Mouse (Mus musculus): Measurements from ENCODE around the gene Zdhhc16. TPM values are rescaled to one million over a fixed set of nuclear protein-coding genes. Genes with fewer than 3 reads are reported as not detected.

Gene Zdhhc16
- polyA plus RNA-seq, 1 experiment from 2014 or later, result 88.5 TPM

GRCm38 (mm10) chr19:41920412-41921067 lies 12.7 kb upstream of the Zdhhc16 start:
- Histone ChIP-seq H3K4me1 (no peaks in the 10 kb centered on the region), H3K4me3 (no peak overlapping the region), H3K36me3 (peaks cover 61% of the 10 kb centered on the region), H3K27me3 (no peaks in the 10 kb centered on the region), H3K4me2 (replicated peaks) (no peak overlapping the region), H3K27ac (replicated peaks) (no peak overlapping the region), H3K9ac (replicated peaks) (no peak overlapping the region), H3K9me3 (no peaks in the 10 kb centered on the region)
- WGBS, result 80% methylated on average over 5 of the region's 5 CpGs
- no peak for ATAC-seq (replicated peaks)

DNA sequence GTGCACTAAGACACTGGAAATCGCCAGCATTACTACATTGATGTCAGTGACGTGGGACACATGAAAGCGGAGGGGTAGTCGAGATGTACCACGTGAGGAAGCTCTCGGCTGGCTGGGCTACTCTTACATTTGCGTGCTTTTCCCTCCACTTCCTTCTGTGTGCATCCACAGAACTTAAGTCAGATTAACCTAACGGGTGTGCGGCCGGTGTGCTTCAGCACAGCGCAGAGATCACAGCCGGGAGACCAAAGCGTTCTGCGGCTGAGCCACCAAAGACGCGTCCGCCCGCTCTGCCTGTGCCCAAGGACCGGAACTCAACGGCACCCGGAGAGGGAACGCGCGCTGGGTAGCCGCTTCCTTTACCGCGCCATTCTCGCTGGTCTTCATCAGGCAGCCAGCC lies 594 bp upstream of the Zdhhc16 start:
- under 1% methylated on average over 28 of the region's 28 CpGs for WGBS

GRCm38 (mm10) chr19:41934124-41934523 lies 844 bp downstream of the Zdhhc16 start:
- WGBS, result 27% methylated on average over 6 of the region's 6 CpGs
- H3K9me3 ChIP-seq, result no peaks in the 10 kb centered on the region

More for the DNA sequence above, 594 bp upstream of the Zdhhc16 start:
- peaks cover 22% of the 10 kb centered on the region for H3K36me3 ChIP-seq
- peak overlapping the region; percentile 75 for H3K27ac ChIP-seq (replicated peaks)
- H3K27me3 ChIP-seq, result no peaks in the 10 kb centered on the region
- H3K4me1 ChIP-seq, result peaks cover 28% of the 10 kb centered on the region
- peak overlapping the region; percentile 81 for H3K4me3 ChIP-seq
- peak overlapping the region; percentile 84 for H3K9ac ChIP-seq (replicated peaks)
- peak overlapping the region; percentile 73 for H3K4me2 ChIP-seq (replicated peaks)
- peak; percentile 23 for ATAC-seq (replicated peaks)
- no peaks in the 10 kb centered on the region for H3K9me3 ChIP-seq

GRCm38 (mm10) chr19:41935921-41936320 lies 2.6 kb downstream of the Zdhhc16 start:
- no peak overlapping the region for H3K9ac ChIP-seq (replicated peaks)
- no peak overlapping the region for H3K4me3 ChIP-seq
- H3K27me3 ChIP-seq, result no peaks in the 10 kb centered on the region
- ATAC-seq (replicated peaks), result no peak
- H3K4me1 ChIP-seq, result peaks cover 28% of the 10 kb centered on the region
- H3K9me3 ChIP-seq, result no peaks in the 10 kb centered on the region
- 91% methylated on average over 1 of the region's 1 CpGs for WGBS
- no peak overlapping the region for H3K4me2 ChIP-seq (replicated peaks)
- H3K27ac ChIP-seq (replicated peaks), result no peak overlapping the region
- H3K36me3 ChIP-seq, result peaks cover 33% of the 10 kb centered on the region

More at GRCm38 (mm10) chr19:41934124-41934523, 844 bp downstream of the Zdhhc16 start:
- Histone ChIP-seq H3K4me1 (peaks cover 28% of the 10 kb centered on the region), H3K4me3 (peak overlapping the region; percentile 81), H3K4me2 (replicated peaks) (peak overlapping the region; percentile 73), H3K27me3 (no peaks in the 10 kb centered on the region), H3K36me3 (peaks cover 22% of the 10 kb centered on the region), H3K27ac (replicated peaks) (no peak overlapping the region), H3K9ac (replicated peaks) (peak overlapping the region; percentile 84)
- ATAC-seq (replicated peaks), result no peak

DNA sequence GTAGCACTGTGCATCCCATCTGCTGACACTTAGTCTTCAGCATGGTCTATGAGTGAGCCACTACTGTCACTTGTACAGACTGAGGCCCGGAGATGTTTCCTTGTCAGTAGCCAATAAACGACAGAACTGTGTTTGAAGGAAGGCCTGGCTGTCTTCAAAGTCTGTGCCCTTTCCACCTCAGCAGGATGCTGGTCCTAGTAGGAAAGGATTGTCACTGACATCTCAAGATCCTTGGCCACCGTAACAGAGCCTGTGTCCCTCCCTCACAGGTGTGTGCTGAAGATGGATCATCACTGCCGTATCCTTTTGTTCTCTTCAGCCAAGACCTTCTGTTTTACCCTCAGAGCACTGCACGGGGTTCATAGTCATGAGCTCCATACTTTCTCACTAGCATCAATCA lies 5.3 kb downstream of the Zdhhc16 start:
- 90% methylated on average over 5 of the region's 5 CpGs for WGBS
- H3K36me3 ChIP-seq, result peaks cover 53% of the 10 kb centered on the region

DNA sequence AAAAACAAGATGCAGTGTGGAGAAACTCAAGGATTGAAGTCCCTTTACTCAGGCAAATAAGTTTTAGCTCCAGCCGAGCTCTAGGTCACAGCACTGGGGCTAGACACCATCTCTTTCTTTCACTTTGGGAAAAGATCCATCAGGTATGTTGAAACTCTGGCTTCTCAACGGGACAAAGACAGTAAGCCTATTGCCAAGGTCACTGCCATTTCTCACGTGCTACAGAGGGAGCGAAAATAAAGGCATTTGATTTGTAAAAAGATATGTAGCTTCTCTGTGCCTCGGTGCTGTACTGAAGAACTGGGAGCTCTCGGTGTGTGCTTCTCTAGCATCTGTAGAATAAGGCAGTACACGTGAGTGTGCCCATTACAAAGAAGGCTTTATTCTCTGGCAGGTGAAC lies 10.6 kb downstream of the Zdhhc16 start:
- H3K27ac ChIP-seq (replicated peaks), result no peak overlapping the region
- no peaks in the 10 kb centered on the region for H3K4me1 ChIP-seq
- H3K9ac ChIP-seq (replicated peaks), result no peak overlapping the region
- peaks cover 89% of the 10 kb centered on the region for H3K36me3 ChIP-seq
- WGBS, result 89% methylated on average over 7 of the region's 7 CpGs
- H3K27me3 ChIP-seq, result no peaks in the 10 kb centered on the region
- no peak overlapping the region for H3K4me2 ChIP-seq (replicated peaks)
- H3K9me3 ChIP-seq, result no peaks in the 10 kb centered on the region
- no peak for ATAC-seq (replicated peaks)
- no peak overlapping the region for H3K4me3 ChIP-seq

More for the DNA sequence above, 5.3 kb downstream of the Zdhhc16 start:
- no peak for ATAC-seq (replicated peaks)
- no peak overlapping the region for H3K4me3 ChIP-seq
- H3K9me3 ChIP-seq, result no peaks in the 10 kb centered on the region
- peaks cover 18% of the 10 kb centered on the region for H3K4me1 ChIP-seq
- no peak overlapping the region for H3K4me2 ChIP-seq (replicated peaks)
- no peak overlapping the region for H3K9ac ChIP-seq (replicated peaks)
- no peak overlapping the region for H3K27ac ChIP-seq (replicated peaks)
- no peaks in the 10 kb centered on the region for H3K27me3 ChIP-seq

GRCm38 (mm10) chr19:41952287-41952686 lies 19.0 kb downstream of the Zdhhc16 start:
- 84% methylated on average over 4 of the region's 4 CpGs for WGBS
- Histone ChIP-seq H3K9ac (replicated peaks) (no peak overlapping the region), H3K27ac (replicated peaks) (no peak overlapping the region), H3K9me3 (no peaks in the 10 kb centered on the region), H3K4me2 (replicated peaks) (no peak overlapping the region), H3K4me1 (no peaks in the 10 kb centered on the region), H3K27me3 (no peaks in the 10 kb centered on the region), H3K4me3 (no peak overlapping the region), H3K36me3 (peaks cover 92% of the 10 kb centered on the region)
- ATAC-seq (replicated peaks), result 0 out of 2 replicates have a peak, but pooled peaks have one; percentile 16

DNA sequence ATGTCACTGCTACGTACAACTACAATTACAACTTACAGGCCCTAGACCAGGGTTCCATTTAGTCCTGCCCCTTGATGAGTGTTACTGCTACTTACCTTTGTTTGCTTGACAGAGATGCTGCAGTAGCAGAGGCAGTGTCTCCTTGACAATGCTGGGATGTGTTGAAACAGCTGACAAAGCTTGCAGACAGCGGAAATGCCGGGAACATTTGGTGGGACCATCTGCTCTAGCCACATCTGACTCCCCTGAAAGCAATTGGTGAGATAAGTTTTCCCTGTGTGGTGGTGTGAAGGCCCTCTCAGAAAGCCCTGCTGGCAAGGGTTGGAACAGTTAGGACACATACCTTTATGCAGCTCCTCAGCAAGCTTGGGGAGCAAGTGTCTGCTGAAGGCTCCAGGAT lies 20.3 kb downstream of the Zdhhc16 start:
- H3K27ac ChIP-seq (replicated peaks), result no peak overlapping the region
- no peak overlapping the region for H3K4me3 ChIP-seq
- H3K27me3 ChIP-seq, result no peaks in the 10 kb centered on the region
- ATAC-seq (replicated peaks), result no peak
- no peaks in the 10 kb centered on the region for H3K4me1 ChIP-seq
- peaks cover 92% of the 10 kb centered on the region for H3K36me3 ChIP-seq
- 90% methylated on average over 3 of the region's 3 CpGs for WGBS
- H3K9ac ChIP-seq (replicated peaks), result no peak overlapping the region
- no peaks in the 10 kb centered on the region for H3K9me3 ChIP-seq
- no peak overlapping the region for H3K4me2 ChIP-seq (replicated peaks)

DNA sequence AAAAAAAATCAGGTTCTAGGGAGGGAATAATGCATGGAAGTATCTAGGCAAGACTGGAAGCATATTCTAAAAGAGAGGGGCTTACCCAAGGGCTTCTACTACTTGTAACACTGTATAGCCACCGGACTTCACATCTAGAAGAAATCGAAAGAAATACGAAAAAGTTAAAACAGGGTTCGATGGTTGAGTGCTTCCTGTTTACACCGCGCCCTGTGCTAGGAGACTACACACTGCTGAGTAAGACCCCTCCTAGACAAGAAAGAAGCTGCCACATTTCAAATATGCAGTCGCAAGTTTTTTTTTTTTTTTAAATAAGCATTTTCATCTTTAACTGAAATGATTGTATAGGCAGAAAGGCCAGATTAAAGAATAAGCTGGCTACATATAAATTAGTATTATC lies 36.3 kb downstream of the Zdhhc16 start:
- Histone ChIP-seq H3K27ac (replicated peaks) (no peak overlapping the region), H3K4me3 (no peak overlapping the region), H3K4me1 (peaks cover 10% of the 10 kb centered on the region), H3K4me2 (replicated peaks) (no peak overlapping the region), H3K9ac (replicated peaks) (no peak overlapping the region), H3K36me3 (peaks cover 33% of the 10 kb centered on the region), H3K27me3 (no peaks in the 10 kb centered on the region), H3K9me3 (no peaks in the 10 kb centered on the region)
- no peak for ATAC-seq (replicated peaks)
- 98% methylated on average over 7 of the region's 7 CpGs for WGBS

DNA sequence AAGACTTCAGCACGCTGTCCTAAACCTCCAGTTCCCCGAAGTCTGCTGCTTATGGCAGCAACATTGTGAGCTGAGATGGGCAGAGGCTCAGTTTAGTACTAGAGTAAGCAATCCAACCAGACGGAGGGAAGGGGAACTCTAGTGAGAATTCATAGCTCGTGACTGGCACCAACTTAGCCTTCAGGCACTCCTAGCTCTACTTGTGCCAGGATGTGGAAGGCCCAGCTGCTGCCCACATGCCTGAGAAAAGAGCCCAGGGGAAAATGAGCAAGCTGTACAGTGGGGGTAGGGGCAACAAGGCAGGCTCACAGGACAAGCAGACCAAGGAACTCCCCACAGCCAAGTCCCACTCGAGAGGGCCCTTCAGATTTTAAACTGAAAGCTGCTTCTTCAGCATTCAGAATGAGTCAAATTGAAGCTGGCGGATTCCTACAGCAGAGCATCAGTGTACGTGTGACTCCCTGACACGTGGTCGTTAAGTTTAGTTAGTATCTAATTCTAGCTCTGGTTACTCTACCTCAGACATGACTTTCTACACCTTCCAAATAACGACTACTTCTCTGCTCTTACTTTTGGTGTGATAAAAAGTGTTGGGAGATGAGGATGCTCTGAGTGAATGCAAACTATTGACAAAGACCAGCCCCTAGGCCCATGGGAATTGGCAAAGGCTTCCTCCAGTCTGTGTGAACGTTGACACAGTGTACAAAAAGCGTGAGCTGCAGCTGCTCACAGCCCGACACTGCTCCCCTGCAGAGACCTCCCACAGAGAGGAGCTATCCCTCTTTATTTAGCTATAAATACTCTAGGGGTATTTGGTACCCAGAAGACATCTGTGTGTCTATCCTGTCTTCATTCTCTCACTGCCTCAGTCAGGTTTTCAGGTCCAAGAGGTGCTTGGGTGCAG lies 40.9 kb downstream of the Zdhhc16 start:
- no peaks in the 10 kb centered on the region for H3K9me3 ChIP-seq
- no peak overlapping the region for H3K4me2 ChIP-seq (replicated peaks)
- no peak for ATAC-seq (replicated peaks)
- no peaks in the 10 kb centered on the region for H3K27me3 ChIP-seq
- H3K36me3 ChIP-seq, result no peaks in the 10 kb centered on the region
- H3K4me3 ChIP-seq, result no peak overlapping the region
- WGBS, result 52% methylated on average over 13 of the region's 13 CpGs
- peaks cover 13% of the 10 kb centered on the region for H3K4me1 ChIP-seq
- H3K9ac ChIP-seq (replicated peaks), result no peak overlapping the region
- H3K27ac ChIP-seq (replicated peaks), result peak overlapping the region; percentile 37; the same call in 1 of the 2 replicates

GRCm38 (mm10) chr19:41980422-41980818 lies 47.1 kb downstream of the Zdhhc16 start:
- H3K9me3 ChIP-seq, result no peaks in the 10 kb centered on the region
- peak overlapping the region; percentile 70 for H3K4me3 ChIP-seq
- H3K4me1 ChIP-seq, result peaks cover 20% of the 10 kb centered on the region
- peak overlapping the region; percentile 79 for H3K27ac ChIP-seq (replicated peaks)
- ATAC-seq (replicated peaks), result peak; percentile 18
- no peaks in the 10 kb centered on the region for H3K36me3 ChIP-seq
- H3K27me3 ChIP-seq, result peaks cover 8% of the 10 kb centered on the region; the same call in 1 of the 2 replicates
- H3K9ac ChIP-seq (replicated peaks), result peak overlapping the region; percentile 70
- peak overlapping the region; percentile 72 for H3K4me2 ChIP-seq (replicated peaks)
- under 1% methylated on average over 16 of the region's 16 CpGs for WGBS
